Mouse (Mus musculus): ENCODE results near the gene Glrx5.

GRCm38 (mm10) chr12:105029890-105030289 is 2.6 kb upstream of the Glrx5 start:
- TF ChIP-seq CTCF (conservative IDR thresholded peaks at IDR 0.05 in 1 of 2, IDR thresholded peaks at IDR 0.05 in 1 of 2; ENCODE audit: low read depth in 2 of 2, low read length in 2 of 2) (no peak), SMC3 (IDR thresholded peaks at IDR 0.05; ENCODE audit: low read depth, low read length) (no peak), GABPA (IDR thresholded peaks at IDR 0.05; ENCODE audit: insufficient replicate concordance, low read depth, low read length) (no peak), TCF12 (IDR thresholded peaks at IDR 0.05; ENCODE audit: low read depth, low read length) (no peak), MAZ (IDR thresholded peaks at IDR 0.05; ENCODE audit: low read depth, low read length) (no peak), E2F4 (IDR thresholded peaks at IDR 0.05; ENCODE audit: insufficient replicate concordance, low read depth, low read length) (no peak), ZMIZ1 (IDR thresholded peaks at IDR 0.05; ENCODE audit: low read depth, low read length) (no peak), BHLHE40 (IDR thresholded peaks at IDR 0.05; ENCODE audit: low read depth, low read length) (no peak), SIN3A (IDR thresholded peaks at IDR 0.05; ENCODE audit: low read length) (no peak)

Data from CH12.LX (cell line).